Mouse (Mus musculus) brain, embryonic 14.5 days (tissue): Measurements from ENCODE around the gene Plekhh3. TPM values are rescaled to one million over a fixed set of nuclear protein-coding genes. Genes with fewer than 3 reads are reported as not detected.

Source experiments
- DNase-seq: peaks from one replicate; pipeline ENCODE4 v3.0.0-alpha.2; 2011; ENCODE audit warnings: low read depth
- CTCF ChIP-seq: fragments of 200-500 bp; IDR thresholded peaks from 2 replicates; pipeline ENCODE4 v1.5.1; 2012; ENCODE audit warnings: inconsistent platforms, mild to moderate bottlenecking, moderate library complexity, borderline replicate concordance; ENCODE audit not compliant: insufficient read depth, insufficient read length; ENCODE audit errors: extremely low read depth
- POLR2A ChIP-seq: fragments of 200-500 bp; IDR thresholded peaks from 2 replicates; pipeline ENCODE4 v1.6.1; 2012; ENCODE audit warnings: mild to moderate bottlenecking, inconsistent platforms, borderline replicate concordance; ENCODE audit not compliant: poor library complexity, insufficient read depth, insufficient read length, severe bottlenecking; ENCODE audit errors: extremely low read depth
- polyA plus RNA-seq: library from polyadenylated mRNA; depleted of rRNA; stranded (reverse); fragments of >200 nt; gene quantifications from 2 replicates; pipeline ENCODE4 v1.2.3, GENCODE M21; 2012

Plekhh3 gene
- polyA plus RNA-seq, 1 experiment = 12.0 TPM

GRCm38 (mm10) chr11:101175636-101176116 is 4.5 kb upstream of the Plekhh3 start:
- DNase-seq = peak; percentile 59
- TF ChIP-seq CTCF (no peak), POLR2A (no peak)

DNA sequence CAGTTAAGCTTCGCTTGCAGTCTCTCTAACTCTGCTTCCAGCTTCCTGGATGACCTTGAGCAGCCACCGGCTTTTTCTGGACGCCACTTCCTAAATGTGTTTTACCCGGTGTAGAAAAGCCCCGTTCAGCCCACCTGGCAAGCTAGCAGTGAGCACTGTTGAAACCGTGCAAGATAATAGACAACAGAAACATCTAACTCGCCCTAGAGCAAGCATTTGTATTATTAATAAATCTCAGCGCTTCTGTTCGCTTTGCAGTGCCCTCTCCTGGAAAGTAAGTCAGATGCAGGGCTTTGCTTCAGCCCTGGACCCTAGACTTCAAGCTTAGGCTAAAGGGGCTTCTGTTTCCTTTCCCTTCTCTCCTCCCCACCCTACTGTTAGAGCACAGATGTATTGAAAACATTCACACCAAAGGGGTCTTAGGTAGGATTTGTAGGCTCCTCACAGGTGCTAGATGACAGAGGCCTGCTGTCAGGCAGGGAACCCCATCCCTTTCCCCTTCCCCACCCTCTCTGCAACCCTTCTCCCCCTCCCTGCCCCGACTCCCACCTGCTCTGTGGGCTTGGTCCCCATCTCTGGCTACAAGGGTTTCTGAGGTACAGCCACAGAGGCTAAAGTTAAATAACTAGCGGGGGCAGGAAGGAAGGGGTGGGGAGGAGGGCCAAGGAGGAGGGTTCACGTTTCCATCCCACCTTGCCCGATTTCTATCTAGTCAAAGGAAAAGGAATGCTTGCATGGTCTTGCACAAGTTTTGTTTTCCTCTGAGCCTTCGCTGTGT is 3.9 kb upstream of the Plekhh3 start, which contains the start of gene Ccr10:
Gene Ccr10, minus strand, starts transcription at position 593 of the 778 bp plus-strand sequence.
- TF ChIP-seq POLR2A (no peak), CTCF (peak; percentile 53; the same call in 1 of the 2 replicates)
- peak; percentile 68 for DNase-seq

GRCm38 (mm10) chr11:101174389-101174745 is 3.2 kb upstream of the Plekhh3 start:
- no peak for DNase-seq
- TF ChIP-seq POLR2A = no peak
- TF ChIP-seq CTCF = no peak

DNA sequence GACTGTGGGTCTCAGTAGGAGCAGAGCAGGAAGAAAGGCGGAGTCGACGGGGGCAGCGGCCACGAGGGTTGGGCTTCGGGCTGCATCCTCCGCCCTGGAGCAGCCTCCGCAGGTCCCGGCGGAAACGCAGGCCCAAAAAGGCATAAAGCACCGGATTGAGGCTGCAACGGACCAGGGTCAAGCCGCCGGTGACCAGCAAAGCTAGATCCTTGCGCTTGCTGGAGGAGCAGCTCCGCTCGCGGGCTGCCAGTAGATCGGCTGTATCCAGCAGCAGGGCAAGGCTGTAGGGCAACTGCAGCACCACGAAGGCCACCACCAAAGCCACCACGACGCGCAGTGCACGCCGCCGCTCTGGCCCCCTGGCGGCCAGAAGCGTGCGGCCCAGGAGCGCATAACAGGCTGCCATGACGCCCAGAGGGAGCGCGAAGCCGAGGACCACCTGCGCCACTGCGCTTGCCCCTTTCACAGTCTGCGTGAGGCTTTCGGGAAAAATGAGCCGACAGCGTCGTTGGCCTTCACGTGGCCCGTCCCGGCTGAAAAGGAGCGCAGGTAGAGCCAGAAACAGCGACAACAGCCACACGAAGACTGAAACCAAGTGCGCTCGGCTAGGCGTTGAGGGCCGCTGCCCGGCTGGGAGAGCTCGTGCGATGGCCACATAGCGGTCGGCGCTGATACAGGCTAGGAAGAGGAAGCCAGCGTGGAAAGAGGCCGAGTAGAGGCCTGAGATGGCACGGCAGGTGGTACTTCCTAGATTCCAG is 2.7 kb upstream of the Plekhh3 start:
- DNase-seq = peak; percentile 89
- TF ChIP-seq CTCF (peak; percentile 91), POLR2A (no peak)

DNA sequence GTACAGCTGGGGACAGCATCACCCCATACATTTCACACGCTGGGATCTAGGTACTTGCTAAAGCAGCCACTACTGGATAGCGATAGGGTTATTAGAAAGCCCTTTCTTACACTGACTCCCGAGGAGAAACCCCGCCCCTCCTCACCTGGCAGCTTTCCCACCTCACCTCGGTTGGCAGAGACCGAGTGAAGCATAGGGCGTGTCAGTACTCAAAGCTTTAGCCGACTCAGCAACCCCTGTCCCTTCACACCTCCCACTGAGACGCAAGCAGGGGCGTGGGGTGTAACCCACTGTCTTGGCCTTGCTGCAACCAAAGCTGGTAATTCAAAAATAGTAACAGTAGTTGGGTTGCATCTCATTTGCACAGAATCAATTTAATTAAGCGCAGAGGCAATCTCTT is 2.0 kb upstream of the Plekhh3 start:
- DNase-seq = no peak
- TF ChIP-seq POLR2A (no peak), CTCF (no peak)

- DNase-seq = no peak
- TF ChIP-seq CTCF (no peak), POLR2A (no peak)
Measured at GRCm38 (mm10) chr11:101172434-101172815, 1.3 kb upstream of the Plekhh3 start.

- TF ChIP-seq POLR2A (peak; percentile 24; the same call in 1 of the 2 replicates), CTCF (no peak)
Measured at GRCm38 (mm10) chr11:101171721-101172433, 726 bp upstream of the Plekhh3 start.

DNA sequence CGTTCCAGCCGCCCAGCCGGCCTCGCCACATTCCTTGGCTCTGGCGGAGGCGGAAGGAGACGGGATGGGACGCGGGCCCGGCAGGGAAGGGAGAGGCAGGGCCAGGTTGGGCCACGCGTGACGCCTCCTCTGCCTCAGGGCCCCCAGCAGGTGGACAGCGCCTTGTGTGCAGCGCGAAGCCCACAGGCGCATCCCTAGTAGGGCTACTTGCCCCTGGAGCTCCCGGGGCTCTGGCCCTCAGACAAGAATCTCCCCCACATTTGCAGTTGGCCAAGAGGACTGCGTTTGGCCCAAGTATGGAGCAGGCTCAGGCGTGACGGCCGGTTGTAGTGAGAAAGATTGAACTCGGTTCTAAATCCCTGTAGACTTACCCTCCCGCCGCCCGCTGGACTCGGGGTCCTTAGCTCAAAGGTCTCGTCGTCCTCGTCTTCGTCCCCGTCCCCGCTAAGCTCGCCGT is 769 bp downstream of the Plekhh3 start, which contains the start of gene Cntnap1:
Gene Cntnap1, plus strand, starts transcription at position 170 of the 457 bp plus-strand sequence.
- no peak for DNase-seq
- no peak for TF ChIP-seq POLR2A
- TF ChIP-seq CTCF = no peak

More at GRCm38 (mm10) chr11:101171721-101172433, 726 bp upstream of the Plekhh3 start:
- DNase-seq = peak; percentile 93

- no peak for DNase-seq
- TF ChIP-seq CTCF (no peak), POLR2A (no peak)
Measured at GRCm38 (mm10) chr11:101169301-101170107, 1.6 kb downstream of the Plekhh3 start.

GRCm38 (mm10) chr11:101168301-101168980 is 2.7 kb downstream of the Plekhh3 start:
- TF ChIP-seq POLR2A = no peak
- TF ChIP-seq CTCF = no peak
- DNase-seq = no peak

DNA sequence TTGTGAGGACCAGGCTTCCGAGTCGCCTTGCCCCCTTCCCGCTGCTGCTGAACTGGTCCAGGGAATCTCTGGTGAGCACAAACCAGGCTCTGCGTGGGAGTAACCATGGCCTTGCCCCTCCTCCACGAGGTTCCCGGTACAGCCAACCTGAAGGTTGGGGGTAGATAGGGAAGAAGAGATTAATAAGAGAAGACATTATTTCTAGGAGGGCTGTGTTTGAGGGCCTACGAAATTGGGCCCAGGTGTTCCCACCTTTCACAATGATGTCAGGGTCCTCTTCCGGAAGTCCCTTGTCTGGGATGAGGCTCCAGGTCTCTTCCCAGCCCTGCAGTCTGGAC is 3.2 kb downstream of the Plekhh3 start:
- no peak for TF ChIP-seq CTCF
- no peak for TF ChIP-seq POLR2A
- DNase-seq = no peak
